Mouse (Mus musculus): ENCODE data around the gene Fam174b. TPM values are rescaled to one million over a fixed set of nuclear protein-coding genes. Genes with fewer than 3 reads are reported as not detected.

The Fam174b gene
- polyA plus RNA-seq, 1 experiment from 2014 or later, result 12.4 TPM

DNA sequence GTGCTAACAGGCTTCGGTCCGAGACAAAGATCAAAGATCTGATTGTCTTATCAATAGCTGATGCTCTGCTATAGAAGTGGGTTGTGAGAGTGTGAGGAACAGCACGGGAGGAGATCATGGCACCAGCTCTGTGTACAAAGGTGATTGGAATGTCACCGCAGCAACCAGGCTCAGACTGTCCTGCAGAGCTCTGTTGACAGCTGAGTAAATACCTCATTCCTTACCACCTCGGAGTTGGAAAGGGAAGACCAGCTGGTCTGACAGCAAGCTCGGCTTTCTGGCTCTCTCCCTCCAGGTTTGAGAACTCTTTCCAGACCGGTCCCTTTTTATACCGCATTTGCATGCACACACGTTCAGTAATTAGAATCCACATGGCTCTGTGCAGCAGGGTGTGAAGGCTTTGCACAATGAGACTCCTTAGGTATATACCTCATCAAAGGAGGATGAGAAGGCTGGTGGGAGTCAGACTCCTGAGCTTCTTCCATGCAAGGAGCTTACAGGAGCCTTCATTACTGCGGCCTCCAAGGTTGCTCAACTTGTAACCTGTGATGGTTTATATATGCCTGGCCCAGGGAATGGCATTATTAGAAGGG is 9.6 kb upstream of the Fam174b start:
- Histone ChIP-seq H3K4me3 (no peak overlapping the region), H3K4me1 (no peaks in the 10 kb centered on the region), H3K9me3 (replicated peaks) (no peaks in the 10 kb centered on the region), H3K27me3 (replicated peaks) (no peaks in the 10 kb centered on the region; the same call in 1 of the 2 replicates), H3K9ac (no peak overlapping the region), H3K36me3 (no peaks in the 10 kb centered on the region), H3K27ac (no peak overlapping the region), H3K4me2 (no peak overlapping the region)
- WGBS (ENCODE audit: insufficient replicate concordance), result 61% methylated on average over 10 of the region's 10 CpGs
- no peak for ATAC-seq

DNA sequence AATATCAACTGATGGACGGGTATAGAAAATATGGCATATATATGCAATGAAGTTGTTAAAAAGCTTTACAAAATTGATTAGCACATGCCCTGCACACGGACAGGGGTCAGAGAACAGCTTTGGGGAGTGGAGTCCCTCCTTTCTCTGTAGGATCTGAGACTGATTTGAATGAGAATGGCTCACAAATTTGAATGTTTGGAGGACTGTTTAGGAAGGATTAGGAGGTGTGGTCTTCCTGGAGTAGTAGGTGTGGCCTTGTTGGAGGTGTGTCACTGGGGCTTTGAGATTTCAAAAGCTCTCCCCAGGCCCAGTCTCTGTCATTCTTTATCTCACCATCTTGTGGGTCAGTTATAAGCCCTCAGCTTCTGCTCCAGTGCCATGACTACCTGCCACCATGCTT is 4.1 kb upstream of the Fam174b start:
- no peak overlapping the region for H3K4me2 ChIP-seq
- H3K4me3 ChIP-seq, result no peak overlapping the region
- peaks cover 29% of the 10 kb centered on the region for H3K27me3 ChIP-seq (replicated peaks)
- ATAC-seq, result no peak
- 62% methylated on average over 2 of the region's 2 CpGs for WGBS (ENCODE audit: insufficient replicate concordance)
- no peak overlapping the region for H3K27ac ChIP-seq
- no peaks in the 10 kb centered on the region for H3K36me3 ChIP-seq
- no peaks in the 10 kb centered on the region for H3K9me3 ChIP-seq (replicated peaks)
- H3K9ac ChIP-seq, result no peak overlapping the region
- H3K4me1 ChIP-seq, result peaks cover 8% of the 10 kb centered on the region; the same call in 1 of the 2 replicates

DNA sequence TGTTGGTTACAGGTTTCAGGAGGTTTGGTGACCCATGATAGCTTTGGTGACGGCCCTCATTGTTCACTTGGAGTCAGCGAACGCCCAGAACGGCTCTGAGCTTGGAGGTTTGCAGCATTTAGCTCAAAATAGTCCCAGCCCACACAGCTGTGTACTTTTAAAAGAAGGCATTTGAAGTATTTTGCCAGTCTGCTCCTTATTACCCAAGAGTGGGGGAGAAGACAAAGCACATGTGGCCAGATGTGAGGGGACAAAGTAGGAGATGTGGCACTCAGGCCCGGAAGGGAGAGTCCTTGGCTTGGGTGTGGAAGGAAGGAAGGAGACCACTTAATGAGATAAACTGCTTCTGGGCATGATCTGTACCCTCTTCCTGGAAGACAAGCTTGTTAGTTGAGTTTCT is 1.3 kb downstream of the Fam174b start:
- 48% methylated on average over 5 of the region's 5 CpGs for WGBS (ENCODE audit: insufficient replicate concordance)
- no peaks in the 10 kb centered on the region for H3K36me3 ChIP-seq
- H3K4me2 ChIP-seq, result peak overlapping the region; percentile 74
- H3K4me1 ChIP-seq, result peaks cover 11% of the 10 kb centered on the region; the same call in 1 of the 2 replicates
- ATAC-seq, result no peak
- no peak overlapping the region for H3K9ac ChIP-seq
- peaks cover 51% of the 10 kb centered on the region for H3K27me3 ChIP-seq (replicated peaks)
- H3K27ac ChIP-seq, result no peak overlapping the region
- peak overlapping the region; percentile 53 for H3K4me3 ChIP-seq
- no peaks in the 10 kb centered on the region for H3K9me3 ChIP-seq (replicated peaks)

DNA sequence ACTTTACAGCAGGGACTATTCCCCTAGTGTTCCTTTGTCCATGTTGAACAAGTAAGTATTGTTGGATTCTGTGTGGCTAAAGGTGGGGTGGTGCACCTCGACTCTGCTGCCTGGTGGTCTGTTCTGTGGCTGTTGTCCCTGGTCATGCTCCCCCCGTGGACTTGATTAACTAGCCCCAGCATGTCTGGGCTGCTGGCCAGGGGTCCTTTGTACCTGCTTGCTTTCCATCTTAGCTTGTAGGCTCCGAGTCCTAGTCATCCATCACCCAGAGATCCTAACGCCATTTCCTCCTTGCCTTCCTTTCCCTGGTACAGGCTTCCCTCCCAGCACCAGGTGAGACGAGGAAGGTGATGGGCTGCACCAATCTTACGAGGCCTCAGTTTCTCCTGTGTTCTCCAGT is 1.7 kb downstream of the Fam174b start:
- Histone ChIP-seq H3K4me1 (peaks cover 11% of the 10 kb centered on the region; the same call in 1 of the 2 replicates), H3K27me3 (replicated peaks) (peaks cover 51% of the 10 kb centered on the region), H3K27ac (no peak overlapping the region), H3K9me3 (replicated peaks) (no peaks in the 10 kb centered on the region), H3K4me3 (no peak overlapping the region), H3K9ac (no peak overlapping the region), H3K36me3 (no peaks in the 10 kb centered on the region), H3K4me2 (no peak overlapping the region)
- WGBS (ENCODE audit: insufficient replicate concordance), result 58% methylated on average over 6 of the region's 6 CpGs
- ATAC-seq, result no peak

DNA sequence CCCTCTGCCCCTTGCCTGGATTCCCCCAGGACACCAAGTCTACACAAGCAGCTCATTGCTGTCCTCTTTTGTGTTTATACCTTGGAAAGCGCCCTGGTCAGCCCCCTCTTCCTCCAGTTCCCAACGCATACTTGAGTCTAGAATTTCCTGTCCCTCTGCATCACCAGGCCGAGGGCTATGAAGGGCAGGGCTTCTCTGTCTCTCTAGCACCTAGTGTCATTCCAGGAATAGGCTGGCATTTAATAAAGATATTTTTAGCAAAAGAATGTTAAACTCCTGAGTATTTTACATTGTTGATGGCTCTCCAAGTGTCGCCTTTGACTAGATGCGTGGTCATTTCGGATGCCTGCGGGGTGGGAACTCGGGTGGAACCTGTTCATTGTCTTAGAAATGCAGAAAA is 3.0 kb downstream of the Fam174b start:
- H3K36me3 ChIP-seq, result no peaks in the 10 kb centered on the region
- no peak overlapping the region for H3K4me2 ChIP-seq

DNA sequence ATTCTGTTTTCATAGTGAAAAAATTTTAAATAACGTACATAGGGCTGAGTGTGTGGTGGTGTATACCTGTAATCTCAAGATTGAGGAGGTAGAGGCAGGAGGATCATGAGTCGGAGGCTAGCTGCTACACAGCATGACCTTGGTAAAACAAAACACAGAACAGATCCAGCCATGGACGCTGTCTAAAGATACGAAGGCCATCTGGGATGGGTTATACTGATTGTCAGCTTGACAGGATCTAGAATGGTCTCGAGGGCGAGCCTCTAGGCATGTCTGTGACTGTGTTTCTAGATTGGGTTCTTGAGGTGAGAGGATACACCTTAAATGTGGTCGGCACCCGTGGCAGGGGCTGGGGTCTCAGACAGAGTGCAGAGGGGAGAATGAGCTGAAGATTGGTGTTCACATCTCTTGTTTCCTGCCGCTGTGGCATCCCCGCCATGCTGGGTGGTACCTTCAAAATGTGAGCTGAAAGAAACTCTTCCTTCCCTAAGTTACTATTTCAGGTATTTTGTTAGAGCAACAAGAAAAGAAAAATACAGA is 3.8 kb downstream of the Fam174b start:
- no peak overlapping the region for H3K9ac ChIP-seq
- ATAC-seq, result no peak
- 61% methylated on average over 10 of the region's 10 CpGs for WGBS (ENCODE audit: insufficient replicate concordance)

More for the DNA sequence above, 3.0 kb downstream of the Fam174b start:
- H3K9ac ChIP-seq, result no peak overlapping the region
- no peak overlapping the region for H3K4me3 ChIP-seq
- 61% methylated on average over 8 of the region's 8 CpGs for WGBS (ENCODE audit: insufficient replicate concordance)
- H3K27me3 ChIP-seq (replicated peaks), result peaks cover 51% of the 10 kb centered on the region
- no peak for ATAC-seq
- peaks cover 11% of the 10 kb centered on the region; the same call in 1 of the 2 replicates for H3K4me1 ChIP-seq
- H3K27ac ChIP-seq, result no peak overlapping the region
- no peaks in the 10 kb centered on the region for H3K9me3 ChIP-seq (replicated peaks)

DNA sequence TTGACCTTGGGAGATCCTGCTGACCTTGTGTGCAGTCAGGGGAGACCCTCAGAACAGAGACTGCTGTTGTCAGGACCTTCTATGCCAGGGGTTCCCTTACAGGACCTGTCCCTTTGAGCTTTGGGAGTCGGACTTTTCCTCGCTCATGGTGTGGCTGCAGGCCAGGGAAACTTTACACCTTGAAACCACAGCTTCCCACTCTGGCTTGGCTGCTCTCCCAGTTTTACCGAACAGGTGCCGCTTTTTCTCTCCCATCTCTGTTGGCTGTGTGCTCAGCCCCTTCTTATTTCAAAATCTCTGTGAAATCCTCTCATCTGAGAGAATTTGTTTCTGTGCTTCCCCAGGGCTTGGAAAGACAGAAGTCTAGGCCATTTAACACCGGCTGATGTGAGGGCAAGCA is 5.8 kb downstream of the Fam174b start:
- H3K27me3 ChIP-seq (replicated peaks), result peaks cover 24% of the 10 kb centered on the region
- no peak overlapping the region for H3K27ac ChIP-seq
- H3K4me3 ChIP-seq, result no peak overlapping the region
- no peaks in the 10 kb centered on the region for H3K36me3 ChIP-seq
- 74% methylated on average over 5 of the region's 5 CpGs for WGBS (ENCODE audit: insufficient replicate concordance)
- no peaks in the 10 kb centered on the region for H3K9me3 ChIP-seq (replicated peaks)
- peaks cover 4% of the 10 kb centered on the region; the same call in 1 of the 2 replicates for H3K4me1 ChIP-seq
- no peak overlapping the region for H3K9ac ChIP-seq
- no peak for ATAC-seq
- no peak overlapping the region for H3K4me2 ChIP-seq

More for the DNA sequence above, 3.8 kb downstream of the Fam174b start:
- Histone ChIP-seq H3K36me3 (no peaks in the 10 kb centered on the region), H3K4me2 (no peak overlapping the region), H3K9me3 (replicated peaks) (no peaks in the 10 kb centered on the region), H3K4me3 (no peak overlapping the region), H3K27ac (no peak overlapping the region), H3K4me1 (peaks cover 11% of the 10 kb centered on the region; the same call in 1 of the 2 replicates), H3K27me3 (replicated peaks) (peaks cover 44% of the 10 kb centered on the region)

DNA sequence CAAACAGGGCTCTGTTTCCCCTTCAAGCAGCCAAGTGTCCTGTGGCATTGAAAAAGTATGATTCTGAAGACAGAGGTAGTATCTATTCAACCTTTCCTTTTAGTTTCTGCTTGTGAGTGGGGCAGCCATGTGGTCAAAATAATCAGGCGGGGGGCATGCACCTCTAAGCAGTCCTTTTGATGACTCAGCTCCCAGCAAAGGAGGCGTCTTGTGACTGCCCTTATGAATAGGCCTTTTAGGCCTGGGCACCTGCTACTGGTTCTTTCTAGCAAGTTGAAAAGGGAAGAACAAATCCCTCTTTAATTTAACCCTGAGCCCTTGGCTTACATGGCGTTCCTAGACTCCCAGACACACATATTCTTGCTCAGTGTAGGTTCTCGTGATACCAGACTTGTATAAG is 6.7 kb downstream of the Fam174b start:
- Histone ChIP-seq H3K4me1 (no peaks in the 10 kb centered on the region), H3K27me3 (replicated peaks) (peaks cover 14% of the 10 kb centered on the region), H3K4me3 (no peak overlapping the region), H3K36me3 (no peaks in the 10 kb centered on the region), H3K4me2 (no peak overlapping the region), H3K27ac (no peak overlapping the region), H3K9me3 (replicated peaks) (no peaks in the 10 kb centered on the region), H3K9ac (no peak overlapping the region)
- no peak for ATAC-seq
- 55% methylated on average over 4 of the region's 4 CpGs for WGBS (ENCODE audit: insufficient replicate concordance)

DNA sequence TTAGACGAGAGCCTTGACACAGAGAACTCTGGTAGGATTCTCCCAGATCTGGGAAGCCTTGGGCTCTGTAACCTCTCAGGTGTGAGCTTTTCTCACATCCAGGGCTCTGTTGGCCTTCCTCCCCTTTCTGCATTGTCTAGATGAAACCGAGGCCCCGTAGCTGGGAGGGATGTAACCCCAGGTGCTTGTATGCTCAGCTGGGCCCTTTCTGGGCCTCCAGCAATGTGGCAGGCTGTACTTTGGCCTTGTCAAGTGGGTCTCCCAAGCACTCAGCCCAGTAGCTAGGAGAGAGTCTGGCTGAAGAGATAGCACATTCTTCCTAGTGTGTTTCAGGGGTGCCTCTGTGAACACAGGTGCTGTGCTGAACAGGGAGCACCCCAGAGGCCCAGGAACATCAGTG is 7.4 kb downstream of the Fam174b start:
- no peak for ATAC-seq
- H3K27ac ChIP-seq, result no peak overlapping the region
- 59% methylated on average over 3 of the region's 3 CpGs for WGBS (ENCODE audit: insufficient replicate concordance)
- H3K9ac ChIP-seq, result no peak overlapping the region
- H3K4me1 ChIP-seq, result no peaks in the 10 kb centered on the region
- H3K4me3 ChIP-seq, result no peak overlapping the region
- no peaks in the 10 kb centered on the region for H3K36me3 ChIP-seq
- H3K9me3 ChIP-seq (replicated peaks), result no peaks in the 10 kb centered on the region
- peaks cover 10% of the 10 kb centered on the region; the same call in 1 of the 2 replicates for H3K27me3 ChIP-seq (replicated peaks)
- H3K4me2 ChIP-seq, result no peak overlapping the region

DNA sequence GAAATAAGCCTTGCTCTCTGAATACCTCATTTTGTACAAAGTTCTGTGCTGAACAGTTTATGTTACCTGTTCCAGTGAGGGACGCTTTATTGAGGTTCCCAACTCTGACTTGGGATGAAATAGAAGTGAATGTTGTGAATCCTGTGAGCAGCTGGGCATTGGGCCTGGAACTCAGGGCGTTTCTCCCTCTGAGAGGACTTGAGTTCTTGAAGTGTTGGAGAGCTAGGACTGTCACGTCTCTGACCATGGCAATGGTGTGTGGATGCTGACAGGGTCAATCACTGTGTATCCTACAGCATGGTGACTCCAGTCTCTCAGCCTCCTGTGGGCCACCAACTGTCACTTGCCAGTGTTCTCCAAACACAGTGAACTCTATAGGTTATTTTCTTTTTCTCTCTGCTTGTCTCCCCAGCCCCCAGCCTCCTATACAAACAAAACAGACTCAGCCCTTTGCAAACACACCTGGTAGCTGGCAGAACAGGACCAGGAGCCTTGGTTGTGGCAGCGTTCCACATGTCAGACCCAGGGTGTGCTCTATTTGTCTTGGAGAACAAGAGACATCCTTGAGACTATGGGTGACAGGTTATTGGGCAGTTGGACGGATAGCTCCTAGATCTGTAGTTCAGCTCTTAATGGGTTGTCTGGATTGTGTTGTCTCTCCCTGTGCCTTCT is 8.5 kb downstream of the Fam174b start:
- no peak overlapping the region for H3K27ac ChIP-seq
- 0 out of 2 replicates have a peak, but pooled peaks cover under 1% of the 10 kb centered on the region for H3K27me3 ChIP-seq (replicated peaks)
- H3K4me3 ChIP-seq, result no peak overlapping the region
- no peak overlapping the region for H3K9ac ChIP-seq
- H3K4me2 ChIP-seq, result no peak overlapping the region
- 63% methylated on average over 5 of the region's 5 CpGs for WGBS (ENCODE audit: insufficient replicate concordance)
- H3K36me3 ChIP-seq, result no peaks in the 10 kb centered on the region
- H3K4me1 ChIP-seq, result no peaks in the 10 kb centered on the region
- no peak for ATAC-seq
- H3K9me3 ChIP-seq (replicated peaks), result no peaks in the 10 kb centered on the region

DNA sequence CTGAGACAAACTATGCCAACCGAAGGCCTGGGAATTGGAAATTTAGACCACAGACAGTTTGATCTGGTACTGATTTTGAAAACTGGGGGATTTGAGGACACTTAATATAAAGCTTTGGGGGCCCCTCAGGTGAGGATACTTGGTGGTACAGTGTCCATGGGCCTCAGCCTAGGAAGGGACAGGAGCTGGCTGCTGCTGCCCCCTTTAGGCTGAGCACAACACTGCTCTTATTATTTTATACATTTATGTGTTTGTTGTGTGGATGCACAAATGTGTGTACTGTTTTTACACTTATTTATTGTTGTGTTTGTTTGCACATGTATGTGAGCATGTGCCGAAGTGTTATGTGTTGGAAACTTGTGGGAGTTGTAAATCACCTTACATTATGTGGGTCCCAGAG is 9.2 kb downstream of the Fam174b start:
- Histone ChIP-seq H3K4me2 (no peak overlapping the region), H3K9ac (no peak overlapping the region), H3K4me3 (no peak overlapping the region), H3K36me3 (no peaks in the 10 kb centered on the region), H3K27ac (no peak overlapping the region), H3K9me3 (replicated peaks) (no peaks in the 10 kb centered on the region), H3K27me3 (replicated peaks) (no peaks in the 10 kb centered on the region), H3K4me1 (no peaks in the 10 kb centered on the region)
- 68% methylated on average over 2 of the region's 2 CpGs for WGBS (ENCODE audit: insufficient replicate concordance)
- no peak for ATAC-seq

DNA sequence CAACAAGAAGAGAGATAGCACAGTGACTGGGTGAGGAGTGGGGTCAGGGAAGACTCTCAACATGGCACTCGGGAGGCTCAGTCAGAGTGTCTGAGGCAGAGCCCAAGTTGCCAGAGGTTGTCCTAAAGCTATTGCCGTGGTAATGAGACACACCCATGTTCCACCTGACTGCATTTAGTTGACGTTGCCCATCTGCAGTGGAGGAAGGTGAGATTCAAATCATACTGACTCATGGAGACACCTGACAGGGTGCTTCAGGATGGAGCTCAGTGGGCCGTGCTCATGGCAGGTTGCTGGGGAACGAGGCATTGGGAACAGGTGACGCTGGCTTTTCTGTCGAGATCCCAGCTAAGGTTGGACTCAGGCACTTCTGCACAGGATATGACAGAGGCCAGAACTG is 9.9 kb downstream of the Fam174b start:
- Histone ChIP-seq H3K4me1 (no peaks in the 10 kb centered on the region), H3K4me2 (no peak overlapping the region), H3K9me3 (replicated peaks) (no peaks in the 10 kb centered on the region), H3K4me3 (no peak overlapping the region), H3K9ac (no peak overlapping the region), H3K27me3 (replicated peaks) (no peaks in the 10 kb centered on the region), H3K36me3 (no peaks in the 10 kb centered on the region), H3K27ac (no peak overlapping the region)
- 72% methylated on average over 7 of the region's 7 CpGs for WGBS (ENCODE audit: insufficient replicate concordance)
- ATAC-seq, result no peak

Measured in liver, embryonic 12.5 days (tissue).